Mouse (Mus musculus) bone marrow macrophage, adult 2 months (primary cell): ENCODE data around the gene Dock2.

Experiments used
- CTCF ChIP-seq: IDR thresholded peaks from 2 replicates; pipeline ENCODE4 v1.5.1; 2012; ENCODE audit warnings: low read depth, mild to moderate bottlenecking, low read length, moderate library complexity
- POLR2A ChIP-seq: IDR thresholded peaks from 2 replicates; pipeline ENCODE4 v1.6.1; 2012; ENCODE audit warnings: mild to moderate bottlenecking, low read depth, low read length, borderline replicate concordance

- TF ChIP-seq CTCF: no peak
- no peak for TF ChIP-seq POLR2A
These were observed 411.5 kb downstream of the Dock2 start for GRCm38 (mm10) chr11:34372224-34372623.
